ENCODE assay signal across 20 mouse cellular contexts in the genomic region with DNA sequence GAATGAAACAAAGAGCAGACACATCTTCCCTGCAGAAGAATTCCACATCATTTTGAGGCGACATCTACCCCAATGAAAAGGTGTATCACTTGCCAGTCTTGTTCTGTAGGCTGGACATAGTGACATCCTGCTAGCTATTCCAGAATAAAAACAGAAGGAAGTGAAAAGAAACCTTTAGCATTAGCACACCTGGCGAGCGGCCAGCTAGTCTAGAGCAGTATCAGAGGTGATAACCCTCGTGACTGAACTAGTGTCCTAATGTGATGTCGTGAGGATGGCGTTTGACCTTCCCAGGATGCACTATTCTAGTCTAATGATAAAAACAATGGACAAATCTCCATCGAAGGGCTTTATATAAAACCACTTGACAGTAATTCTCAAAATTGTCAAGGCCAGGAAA.
"Had no signal": no experiment of that assay in that cellular context is flagged by ENCODE, and none has a peak within 500 bp of the region (broad histone marks: within the 10 kb centered on the region; RNA-seq: fewer than 3 reads in every experiment).

No protein-coding gene starts in this region.

- H3K4me2 ChIP-seq: liver, embryonic 11.5 days; liver, embryonic 15.5 days; lung, embryonic 15.5 days; neural tube, embryonic 13.5 days had no signal

- H3K36me3 ChIP-seq: liver, embryonic 15.5 days; lung, embryonic 15.5 days; midbrain, embryonic 10.5 days; neural tube, embryonic 13.5 days had no signal

- H3K4me1 ChIP-seq: lung, embryonic 15.5 days; neural tube, embryonic 13.5 days had no signal

- H3K9ac ChIP-seq: liver, embryonic 15.5 days; lung, embryonic 15.5 days; neural tube, embryonic 13.5 days had no signal

- H3K27ac ChIP-seq: left cerebral cortex, adult 2 months; lung, embryonic 15.5 days; midbrain, embryonic 10.5 days; neural tube, embryonic 13.5 days had no signal

- DNase-seq: kidney, adult 2 months; kidney, postnatal 10 days; kidney, postnatal 36 days; layer of hippocampus, postnatal 36 days; lung, adult 18-20 months; lung, postnatal 10 days; lung, postnatal 36 days; midbrain, embryonic 14.5 days; retina, postnatal 1 day; right cerebral cortex, postnatal 25 days; thymus, adult 18-20 months; thymus, postnatal 36 days had no signal

- H3K9me3 ChIP-seq: liver, embryonic 15.5 days; lung, embryonic 15.5 days; megakaryocyte, embryonic 14.5 days; midbrain, embryonic 10.5 days; neural tube, embryonic 13.5 days had no signal

- H3K27me3 ChIP-seq: liver, embryonic 15.5 days; lung, embryonic 15.5 days; megakaryocyte, embryonic 14.5 days; neural tube, embryonic 13.5 days had no signal

- H3K4me3 ChIP-seq: left cerebral cortex, adult 2 months; liver, embryonic 15.5 days; lung, embryonic 15.5 days; megakaryocyte, embryonic 14.5 days; midbrain, embryonic 10.5 days; myocyte; neural tube, embryonic 13.5 days had no signal
